Mouse (Mus musculus): Measurements from ENCODE around the gene Ltb.

The Ltb gene

DNA sequence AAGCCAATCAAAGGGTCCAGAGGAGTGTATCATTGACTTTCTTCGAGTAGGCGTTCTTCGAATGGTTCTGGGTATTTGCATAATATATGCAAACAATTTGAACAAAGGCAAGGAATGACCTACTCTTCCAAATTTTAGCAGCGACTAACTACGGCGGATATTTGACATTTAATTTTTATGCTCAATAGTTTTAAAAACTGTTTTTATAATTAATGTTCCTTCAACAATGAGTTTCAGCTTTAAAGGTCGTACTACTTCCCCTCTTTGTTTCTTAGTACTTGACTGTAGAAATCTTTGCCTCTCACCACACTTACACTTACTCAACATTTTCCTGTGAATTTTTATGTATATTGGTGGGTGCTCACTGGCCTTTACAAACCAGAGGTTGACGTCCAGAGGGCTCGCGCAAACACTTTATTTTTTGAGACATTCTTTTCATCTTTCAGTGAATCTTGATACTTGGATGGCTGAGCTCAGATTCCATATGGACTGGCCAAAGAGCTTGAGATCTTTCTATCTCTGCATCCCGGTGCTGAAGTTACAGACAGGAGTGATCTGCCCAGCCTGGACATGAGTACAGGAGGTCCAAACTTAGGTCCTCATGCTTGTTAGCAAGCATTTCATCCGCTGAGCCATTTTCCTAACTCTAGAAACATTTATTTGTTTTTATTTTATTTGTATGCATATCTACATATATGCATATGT is 28.6 kb upstream of the Ltb start:
- no peak for DNase-seq

GRCm38 (mm10) chr17:35166352-35167035 is 27.7 kb upstream of the Ltb start:
- DNase-seq, result peak; percentile 60

DNA sequence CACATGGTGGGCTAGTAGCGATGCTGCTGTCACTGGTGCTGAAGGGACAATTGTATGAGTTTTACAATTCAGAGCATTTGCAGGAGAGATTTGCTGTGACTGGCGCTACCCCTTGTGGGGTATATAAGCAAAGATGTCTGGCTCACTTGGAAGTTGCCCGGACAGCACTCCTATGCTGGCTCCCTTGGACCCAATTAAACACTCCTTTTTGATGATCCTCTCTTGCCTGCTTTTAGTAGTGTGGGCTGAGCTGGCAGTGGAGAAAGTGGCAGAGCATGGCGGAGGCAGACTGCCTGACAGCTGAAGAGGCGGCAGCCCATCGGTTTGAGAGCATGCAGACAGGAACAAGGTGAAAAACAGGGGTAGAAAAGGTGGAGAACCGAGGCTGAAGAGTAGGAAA is 26.4 kb upstream of the Ltb start:
- no peak for DNase-seq

- DNase-seq, result no peak
These were observed 25.6 kb upstream of the Ltb start for GRCm38 (mm10) chr17:35168541-35169207.

GRCm38 (mm10) chr17:35172445-35173234 is 21.6 kb upstream of the Ltb start:
- no peak for DNase-seq

- DNase-seq, result no peak
These were observed 20.9 kb upstream of the Ltb start for GRCm38 (mm10) chr17:35173329-35173728.

DNA sequence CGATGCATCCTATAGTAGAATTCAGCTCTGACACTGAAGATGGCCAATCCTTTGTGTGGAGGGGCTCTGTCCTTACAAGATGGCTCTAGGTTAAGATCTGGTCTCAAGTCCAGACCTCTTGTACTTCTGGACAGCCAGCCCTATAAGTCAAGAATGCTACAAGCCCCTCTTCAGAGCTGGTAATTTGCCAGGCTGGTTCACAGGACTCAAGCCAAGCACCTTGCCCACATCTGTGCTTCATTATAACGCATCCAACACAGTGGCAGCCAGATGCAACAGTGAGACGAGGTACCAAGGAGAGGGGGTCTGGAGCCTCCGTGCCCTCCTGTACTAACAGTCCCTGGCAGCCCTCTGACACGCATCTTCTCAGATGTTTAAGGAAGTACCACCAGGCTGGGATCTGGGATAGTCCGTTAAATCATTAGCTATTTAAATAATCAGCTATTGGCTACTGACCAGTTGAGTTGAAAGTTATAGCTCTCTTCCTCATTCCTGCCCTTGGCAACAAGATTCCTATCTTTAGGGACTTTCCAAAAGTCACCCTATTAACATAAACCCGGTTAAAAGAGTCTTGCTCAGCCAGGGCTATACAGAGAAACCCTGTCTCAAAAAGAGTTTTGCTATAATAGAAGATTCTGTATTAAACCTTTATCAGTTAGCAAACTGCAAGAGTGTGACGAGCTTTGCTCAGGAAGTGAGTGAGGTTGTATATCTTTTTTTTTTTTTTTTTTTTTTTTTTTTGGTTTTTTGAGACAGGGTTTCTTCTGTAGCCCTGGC is 19.9 kb upstream of the Ltb start:
- no peak for DNase-seq

- DNase-seq, result no peak
These were observed 18.9 kb upstream of the Ltb start for GRCm38 (mm10) chr17:35175382-35175781.

- no peak for DNase-seq
These were observed 18.3 kb upstream of the Ltb start, which contains the start of gene Aif1 for GRCm38 (mm10) chr17:35175968-35176367. Aif1 (minus strand) TSS chr17:35176068.

- DNase-seq, result no peak
These were observed 15.7 kb upstream of the Ltb start for GRCm38 (mm10) chr17:35178528-35178927.

- no peak for DNase-seq
These were observed 14.1 kb upstream of the Ltb start for GRCm38 (mm10) chr17:35180093-35180492.

DNA sequence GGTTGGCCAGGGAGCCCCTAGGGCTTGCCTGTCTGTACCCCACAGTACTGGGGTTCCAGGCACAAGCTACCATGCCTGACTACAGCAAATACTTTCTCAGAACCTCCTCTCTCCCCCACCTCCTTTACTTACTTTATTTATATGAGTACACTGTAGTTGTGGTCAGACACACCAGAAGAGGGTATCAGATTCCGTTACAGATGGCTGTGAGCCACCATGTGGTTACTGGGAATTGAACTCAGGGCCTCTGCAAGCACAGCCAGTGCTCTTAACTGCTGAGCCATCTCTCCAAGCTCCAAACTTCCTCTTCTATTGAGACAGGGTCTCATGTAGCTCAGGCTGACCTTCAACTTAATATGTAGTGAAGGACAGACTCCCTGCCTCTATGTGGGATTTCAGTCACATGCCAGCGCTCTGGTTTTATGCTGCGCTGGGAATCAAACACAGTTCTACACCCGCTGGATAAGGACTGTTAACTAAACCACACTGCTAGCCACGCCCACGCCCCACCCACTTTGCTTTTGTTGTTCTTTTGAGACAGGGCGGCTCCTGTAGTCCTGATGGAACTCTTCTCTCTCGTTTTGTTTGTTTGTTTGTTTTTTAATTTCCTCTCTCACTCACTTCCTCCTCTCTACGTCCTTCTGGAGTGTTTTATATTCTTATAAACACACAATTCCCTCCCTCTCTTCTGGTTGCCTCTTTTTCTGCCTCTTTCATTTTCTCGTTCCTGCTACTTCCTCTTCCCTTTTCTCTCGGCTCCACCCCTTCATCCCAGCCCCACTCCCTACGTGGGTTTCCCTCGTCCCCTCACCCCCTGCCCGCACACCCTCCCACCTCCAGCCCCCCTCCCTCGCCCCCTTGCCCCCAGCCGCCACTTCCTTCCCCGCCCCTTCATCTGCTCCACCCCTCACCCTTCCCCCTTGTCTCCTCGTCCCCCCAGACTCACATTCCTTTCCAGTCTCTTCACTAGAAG is 8.3 kb upstream of the Ltb start:
- no peak for DNase-seq

GRCm38 (mm10) chr17:35186681-35187080 is 7.6 kb upstream of the Ltb start:
- DNase-seq, result no peak

GRCm38 (mm10) chr17:35187345-35187744 is 6.9 kb upstream of the Ltb start:
- no peak for DNase-seq

GRCm38 (mm10) chr17:35187959-35188610 is 6.2 kb upstream of the Ltb start, which contains the start of gene Lst1:
Lst1 (minus strand) TSS chr17:35188439.
- no peak for DNase-seq

DNA sequence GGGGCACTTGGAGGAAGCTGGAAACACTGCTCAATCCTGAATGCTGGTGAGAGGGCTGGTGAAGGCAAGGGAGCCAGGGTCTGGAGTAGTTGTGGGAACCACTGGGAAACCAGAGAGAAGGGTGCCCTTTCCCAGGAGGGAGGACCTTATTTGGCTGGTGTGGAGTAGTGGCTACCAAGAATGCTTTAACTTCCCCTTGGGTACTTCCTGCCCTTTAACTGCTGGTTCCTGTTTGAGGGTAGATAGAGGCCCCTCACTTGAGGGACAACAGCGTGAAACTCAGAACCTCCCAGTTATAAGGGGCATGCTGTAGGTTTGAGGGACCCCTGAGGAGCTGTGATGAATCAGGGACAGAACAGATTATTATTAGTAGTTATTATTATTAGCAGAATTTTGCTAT is 5.1 kb upstream of the Ltb start:
- DNase-seq, result no peak

DNA sequence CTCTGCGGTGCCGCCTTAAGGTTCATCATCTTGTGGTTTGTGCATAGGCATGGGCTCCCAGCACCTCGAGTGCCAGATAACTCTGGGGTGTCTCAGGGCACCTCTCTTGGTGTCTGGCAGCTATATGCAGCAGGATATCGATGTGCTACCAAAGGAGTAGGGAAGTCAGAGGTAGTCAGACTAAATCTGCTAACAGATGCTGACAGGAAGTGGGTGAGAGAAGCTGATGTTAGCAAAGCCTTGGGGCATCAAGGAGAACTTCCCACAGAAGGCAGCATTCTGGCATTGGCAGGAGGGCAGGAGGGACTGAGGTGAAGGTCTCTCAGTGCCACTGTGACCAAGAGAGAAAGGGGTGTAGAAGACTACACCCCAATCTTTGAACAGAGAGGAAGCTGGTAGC is 4.1 kb upstream of the Ltb start:
- no peak for DNase-seq

GRCm38 (mm10) chr17:35191723-35192122 is 2.5 kb upstream of the Ltb start:
- no peak for DNase-seq

GRCm38 (mm10) chr17:35192924-35193323 is 1.3 kb upstream of the Ltb start:
- DNase-seq, result no peak

DNA sequence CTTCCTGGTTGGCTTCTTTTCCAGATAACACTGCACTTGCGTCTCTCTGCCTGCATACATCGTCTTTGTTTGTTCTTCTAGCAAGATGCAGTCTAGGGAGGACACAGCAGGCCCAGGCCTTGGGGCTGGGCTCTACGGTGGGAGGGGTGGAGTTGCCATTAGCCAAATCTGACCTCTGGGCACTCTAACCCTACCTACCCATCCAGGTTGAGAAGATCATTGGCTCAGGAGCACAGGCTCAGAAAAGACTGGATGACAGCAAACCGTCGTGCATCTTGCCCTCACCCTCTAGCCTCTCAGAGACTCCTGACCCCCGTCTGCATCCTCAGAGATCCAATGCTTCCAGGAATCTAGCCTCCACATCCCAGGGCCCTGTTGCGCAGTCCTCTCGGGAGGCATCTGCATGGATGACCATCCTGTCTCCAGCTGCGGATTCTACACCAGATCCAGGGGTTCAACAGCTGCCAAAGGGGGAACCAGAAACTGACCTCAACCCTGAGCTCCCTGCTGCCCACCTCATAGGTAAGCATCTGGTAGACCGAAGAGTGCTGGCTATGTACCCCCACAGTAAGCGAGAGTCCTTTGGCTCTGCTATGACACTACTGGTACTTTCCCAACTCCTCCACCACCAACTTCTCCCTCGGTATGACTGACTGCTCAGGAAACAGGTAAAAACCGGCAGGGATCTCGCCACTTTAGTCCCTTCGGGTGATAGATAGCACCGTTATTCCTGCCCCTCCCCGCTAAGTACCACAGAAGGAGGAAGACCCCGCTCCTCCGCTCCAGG is 798 bp downstream of the Ltb start:
- no peak for DNase-seq

Measured in cerebellum, adult 11 months (tissue).